Mouse (Mus musculus): ENCODE data around the gene Lamc2.
A peak's percentile ranks its signal among the peaks of the same experiment; 100 is the strongest.
"Not testable (repeated sequence)": the region's sequence is repeated elsewhere in the genome, so short reads cannot be mapped to it uniquely, and the experiment has no call there.

The Lamc2 gene

DNA sequence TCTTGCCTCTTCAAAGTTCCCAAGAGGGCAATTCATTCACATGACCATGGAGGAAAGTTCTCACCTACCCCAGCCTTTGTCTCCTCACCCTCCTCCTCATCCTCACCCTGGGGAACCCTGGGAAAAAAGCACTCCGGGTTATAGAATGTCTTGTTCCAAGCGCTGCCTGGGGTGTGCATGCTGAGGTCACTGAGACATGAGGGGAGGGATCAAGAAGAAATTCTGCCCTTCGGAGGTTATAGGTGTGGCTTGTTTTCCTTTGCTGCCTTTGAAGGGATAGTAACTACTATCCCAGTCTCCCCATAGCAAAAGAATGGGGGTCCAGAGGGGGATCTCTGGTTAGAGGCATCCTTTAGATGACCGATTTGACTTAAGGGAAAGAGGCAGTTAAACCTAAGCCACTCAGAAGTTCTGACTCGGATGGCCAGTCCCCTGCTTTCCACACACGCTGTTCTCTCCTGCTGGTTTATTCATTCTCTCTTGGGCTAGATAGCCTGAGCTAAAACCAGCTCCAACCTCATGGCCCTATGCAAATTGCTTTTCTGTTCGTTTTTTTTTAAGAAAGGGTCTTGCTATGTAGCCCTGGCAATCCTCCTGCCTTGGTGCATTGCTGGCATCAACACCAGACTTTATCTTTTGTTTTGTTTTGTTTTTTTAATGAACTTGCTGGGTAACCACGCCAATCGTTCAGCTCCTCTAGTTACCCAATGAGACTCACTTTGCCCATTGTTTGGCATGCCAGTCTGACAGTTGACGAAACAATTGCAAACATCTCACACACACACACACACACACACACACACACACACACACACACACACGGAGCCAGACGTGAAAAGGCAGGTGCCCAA, 91.8 kb downstream of the Lamc2 start:
- DNase-seq = no peak

- no peak for DNase-seq
These were observed 92.7 kb downstream of the Lamc2 start for GRCm38 (mm10) chr1:153093581-153093980.

DNA sequence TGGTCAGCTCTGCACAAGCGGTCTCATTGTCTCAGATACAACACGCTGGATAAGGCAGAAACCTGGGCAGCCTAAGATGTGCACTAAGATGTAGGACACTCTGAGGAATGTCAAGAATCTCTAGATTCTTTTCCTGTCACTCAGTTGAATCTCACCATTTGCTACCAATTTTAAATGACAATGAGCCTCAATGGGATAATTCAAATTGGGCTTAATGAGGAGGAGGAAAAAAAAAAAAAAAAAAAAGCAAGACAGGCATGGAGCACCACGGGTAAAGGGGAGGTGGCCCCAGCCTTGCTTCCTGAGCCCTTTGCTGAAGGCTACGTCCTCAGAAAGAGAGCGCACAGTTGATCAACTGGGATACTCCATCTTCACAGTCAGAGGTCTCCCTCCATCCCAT, 93.1 kb downstream of the Lamc2 start:
- no peak for DNase-seq

GRCm38 (mm10) chr1:153092237-153092975, 93.8 kb downstream of the Lamc2 start:
- no peak for DNase-seq

DNA sequence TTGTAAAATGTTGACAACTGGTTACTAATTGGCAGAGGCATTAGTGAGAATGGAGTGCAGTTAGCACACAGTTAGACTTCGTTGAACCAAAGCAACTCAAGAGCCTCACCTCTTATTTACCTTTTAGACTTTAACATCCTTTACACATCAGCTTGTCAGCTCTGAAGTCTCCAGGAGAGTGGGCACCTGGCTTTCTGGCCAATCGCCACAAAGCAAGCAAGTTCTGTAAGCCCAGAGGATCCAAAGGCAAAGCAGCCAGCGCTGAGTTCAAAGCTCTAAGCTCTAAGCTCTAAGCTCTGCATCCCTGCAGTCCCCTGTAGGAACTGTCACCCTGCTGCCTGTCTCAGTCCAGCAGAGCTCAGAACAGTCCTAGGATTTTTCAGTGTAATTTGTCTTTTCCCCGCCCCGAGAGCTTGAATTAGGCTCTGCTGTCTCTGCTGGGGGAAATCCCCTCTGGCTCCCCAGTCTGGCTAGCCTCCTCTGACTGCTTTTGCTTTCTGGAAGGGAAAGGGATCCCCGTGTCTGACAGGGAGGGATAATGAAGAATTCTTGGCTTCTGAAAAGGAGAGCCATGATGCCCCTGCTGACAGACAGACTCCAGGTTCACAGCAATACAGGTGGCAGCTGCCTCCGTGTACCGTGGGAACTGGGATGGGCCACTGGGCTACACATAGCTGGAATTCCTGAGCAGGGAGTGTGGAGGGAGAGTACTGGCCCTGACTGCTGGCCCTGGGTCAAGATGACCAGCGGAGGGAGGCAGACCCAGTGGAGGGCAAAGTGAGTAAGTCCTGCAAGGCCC, 94.6 kb downstream of the Lamc2 start:
- peak; percentile 76 for DNase-seq

DNA sequence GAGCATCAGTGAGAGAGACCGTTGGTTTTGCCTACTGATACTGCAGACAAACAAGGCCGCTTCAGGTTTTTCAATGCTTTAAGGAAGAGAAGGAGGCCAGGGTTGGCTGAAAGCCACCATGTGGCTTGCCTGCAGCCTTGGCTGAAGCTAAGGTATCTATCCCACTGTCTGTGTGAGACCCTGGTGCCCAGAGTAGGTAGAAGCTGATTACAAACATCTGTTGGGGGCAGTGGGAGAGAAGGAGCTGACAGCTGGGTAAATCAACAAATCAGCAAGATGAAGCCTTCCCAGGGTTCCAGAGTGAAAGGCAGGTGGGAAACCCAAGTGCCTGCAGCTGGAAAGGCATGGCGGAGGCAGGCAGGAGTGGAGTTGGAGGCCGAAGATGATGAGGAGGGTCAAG, 95.4 kb downstream of the Lamc2 start:
- no peak for DNase-seq

DNA sequence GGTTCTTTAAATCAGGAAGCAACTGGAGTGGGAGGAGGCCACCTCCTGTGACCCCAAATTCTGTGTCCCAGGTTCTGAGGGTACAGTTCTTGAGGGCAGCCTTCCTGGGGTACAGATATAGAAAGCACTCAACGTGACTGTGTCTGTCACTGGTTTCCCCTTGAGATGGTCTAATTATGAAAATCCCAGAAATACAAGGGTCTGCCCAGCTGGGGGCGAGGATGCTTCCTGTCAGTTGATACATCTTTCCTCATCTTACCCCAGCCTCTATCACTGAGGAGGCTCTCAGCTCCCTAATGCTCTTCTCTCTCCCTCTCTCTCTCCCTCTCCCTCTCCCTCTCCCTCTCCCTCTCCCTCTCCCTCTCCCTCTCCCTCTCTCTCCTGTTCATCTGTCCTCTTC, 96.2 kb downstream of the Lamc2 start:
- no peak for DNase-seq

DNA sequence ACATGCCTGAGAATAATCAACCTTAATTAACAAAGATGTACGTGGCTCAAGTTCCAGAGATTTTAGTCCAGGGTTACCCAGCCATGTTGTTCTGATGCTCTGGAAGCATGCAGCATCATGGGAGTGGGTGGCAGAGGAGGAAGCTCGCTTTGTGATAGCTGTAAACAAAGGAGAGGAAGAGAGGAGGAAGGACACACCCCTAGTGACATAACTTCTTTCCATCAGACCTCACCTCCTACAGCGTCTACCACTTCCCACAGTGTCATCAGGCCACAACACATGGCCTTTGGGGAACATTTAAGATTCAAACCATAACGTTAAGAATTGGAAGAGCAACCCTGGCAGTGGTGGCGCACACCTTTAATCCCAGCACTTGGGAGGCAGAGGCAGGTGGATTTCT, 98.5 kb downstream of the Lamc2 start:
- no peak for DNase-seq

- DNase-seq = no peak
These were observed 101.0 kb downstream of the Lamc2 start for GRCm38 (mm10) chr1:153085198-153085597.

DNA sequence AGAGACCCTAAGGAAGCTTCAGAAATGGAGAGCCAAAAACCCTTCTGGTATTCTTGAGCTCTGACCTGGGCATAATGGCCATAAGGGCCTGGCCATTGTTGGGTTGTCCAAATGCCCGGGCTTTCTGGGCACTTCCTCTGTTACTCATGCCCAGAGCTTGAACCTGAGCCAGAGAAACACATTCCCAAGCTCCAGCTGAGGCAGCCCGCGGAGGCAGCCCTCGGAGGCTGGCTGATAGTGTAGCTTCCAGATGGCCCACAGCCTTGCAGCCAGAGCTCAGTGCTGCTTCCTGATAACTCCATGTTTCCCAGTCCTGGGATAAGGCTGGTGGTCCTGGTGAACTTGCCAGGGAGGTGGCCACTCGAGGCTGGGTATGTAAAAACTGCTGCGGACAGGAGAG, 102.1 kb downstream of the Lamc2 start:
- DNase-seq = no peak

DNA sequence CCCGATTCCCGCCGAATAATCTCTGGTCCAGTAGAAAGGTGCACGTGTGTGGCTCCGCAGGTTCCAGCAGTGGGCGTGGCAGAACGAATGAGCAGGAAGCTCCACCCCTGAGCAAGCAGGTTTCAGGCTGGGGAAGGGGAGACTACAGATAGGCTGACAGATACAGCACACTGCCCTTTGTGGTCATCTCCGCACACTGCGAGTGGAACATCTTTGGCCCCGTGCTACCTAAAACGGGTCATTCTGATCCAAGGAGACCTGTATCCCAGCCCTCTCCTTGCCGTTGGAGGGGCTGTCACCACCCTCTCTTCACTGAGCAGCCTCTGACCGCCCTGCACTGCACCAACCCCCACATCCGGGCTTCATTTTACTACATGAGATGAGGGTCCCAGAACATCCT, 103.0 kb downstream of the Lamc2 start:
- not testable (repeated sequence) for DNase-seq

- no peak for DNase-seq
These were observed 110.3 kb downstream of the Lamc2 start for GRCm38 (mm10) chr1:153075955-153076354.

- DNase-seq = no peak
These were observed 111.0 kb downstream of the Lamc2 start for GRCm38 (mm10) chr1:153075087-153075736.

GRCm38 (mm10) chr1:153073441-153073840, 112.8 kb downstream of the Lamc2 start:
- DNase-seq = no peak

Data from kidney, adult 11 months (tissue).